29 mouse cellular contexts compared by ENCODE assay signal in the genomic region with DNA sequence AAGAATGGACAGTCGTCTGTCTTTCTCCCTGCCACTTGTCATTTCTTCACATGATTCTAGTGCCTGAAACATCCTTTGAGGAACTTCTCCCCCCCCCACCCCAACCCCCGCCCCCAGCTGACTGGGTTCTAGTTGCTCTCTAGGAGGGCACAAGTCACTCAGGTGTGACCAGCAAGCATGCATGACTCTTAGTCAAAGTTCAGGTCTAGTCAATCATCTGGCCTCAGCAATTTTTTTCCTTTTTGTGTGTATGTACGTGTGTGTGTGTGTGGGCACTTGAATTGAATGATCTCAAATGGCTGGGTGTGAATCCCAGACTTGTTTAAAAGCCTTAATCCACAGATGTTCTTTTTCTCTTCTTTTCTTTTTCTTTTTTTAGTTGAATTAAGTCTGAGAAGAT. TPM values are rescaled to one million over a fixed set of nuclear protein-coding genes. Genes with fewer than 3 reads are reported as not detected.
DNase-seq lines count a peak whose midpoint lies in the region; ATAC-seq and TF ChIP-seq lines count a peak whose summit lies in the region.
"Had no signal": no experiment of that assay in that cellular context is flagged by ENCODE, and none has a peak within 500 bp of the region (broad histone marks: within the 10 kb centered on the region; RNA-seq: fewer than 3 reads in every experiment).

No protein-coding gene starts in this region.

- H3K4me1 ChIP-seq in kidney, embryonic 14.5 days (ENCODE audit: control insufficient read depth, insufficient read depth, low read length): peaks cover 34% of the 10 kb centered on the region
- peaks cover 48% of the 10 kb centered on the region for H3K4me1 ChIP-seq in kidney, embryonic 16.5 days (ENCODE audit: insufficient read depth, low read length)
- H3K4me1 ChIP-seq in megakaryocyte, embryonic 14.5 days: peaks cover 69% of the 10 kb centered on the region
- no peaks in the 10 kb centered on the region for H3K4me1 ChIP-seq in forebrain, postnatal 0 days (ENCODE audit: insufficient read depth)

- H3K9ac ChIP-seq in kidney, embryonic 14.5 days (ENCODE audit: low read depth, low read length): no peak overlapping the region
- H3K9ac ChIP-seq in kidney, embryonic 16.5 days (replicated peaks; ENCODE audit: low read length): no peak overlapping the region
- no peak overlapping the region for H3K9ac ChIP-seq in forebrain, postnatal 0 days
- H3K9ac ChIP-seq: embryonic facial prominence, embryonic 12.5 days; embryonic facial prominence, embryonic 15.5 days; forebrain, embryonic 12.5 days; forebrain, embryonic 15.5 days; hindbrain, embryonic 14.5 days had no signal

- ATAC-seq in kidney, embryonic 14.5 days (ENCODE audit: low FRiP score, low TSS enrichment): no peak
- ATAC-seq in kidney, embryonic 16.5 days (ENCODE audit: low FRiP score, low TSS enrichment): no peak
- no peak for ATAC-seq in megakaryocyte, adult 5-6 weeks (ENCODE audit: poor library complexity, severe bottlenecking)
- ATAC-seq in forebrain, postnatal 0 days: no peak
- ATAC-seq: forebrain, embryonic 15.5 days; Patski had no signal

- WGBS in kidney, embryonic 14.5 days: 68% methylated on average over 3 of the region's 3 CpGs
- 57% methylated on average over 3 of the region's 3 CpGs for WGBS in kidney, embryonic 16.5 days
- WGBS in forebrain, postnatal 0 days: 68% methylated on average over 3 of the region's 3 CpGs

- no peaks in the 10 kb centered on the region for H3K27me3 ChIP-seq in kidney, embryonic 14.5 days (ENCODE audit: control insufficient read depth, insufficient read depth, low read length)
- H3K27me3 ChIP-seq in kidney, embryonic 16.5 days (ENCODE audit: insufficient read depth, low read length): no peaks in the 10 kb centered on the region
- no peaks in the 10 kb centered on the region for H3K27me3 ChIP-seq in megakaryocyte, embryonic 14.5 days (replicated peaks)
- H3K27me3 ChIP-seq in forebrain, postnatal 0 days (ENCODE audit: insufficient read depth, low read length): peaks cover 10% of the 10 kb centered on the region; the same call in 1 of the 2 replicates
- H3K27me3 ChIP-seq: embryonic facial prominence, embryonic 12.5 days; embryonic facial prominence, embryonic 15.5 days; Patski had no signal

- no peak overlapping the region for H3K27ac ChIP-seq in kidney, embryonic 14.5 days (ENCODE audit: low read depth, low read length)
- no peak overlapping the region for H3K27ac ChIP-seq in kidney, embryonic 16.5 days (ENCODE audit: low read length)
- H3K27ac ChIP-seq in forebrain, postnatal 0 days (ENCODE audit: low read depth, low read length): no peak overlapping the region
- H3K27ac ChIP-seq: embryonic facial prominence, embryonic 12.5 days; forebrain, embryonic 12.5 days; forebrain, embryonic 15.5 days; heart, adult 2 months; heart, embryonic 10.5 days; heart, embryonic 13.5 days; hindbrain, embryonic 14.5 days had no signal

- peak; percentile 51 for DNase-seq in kidney, adult 11 months
- DNase-seq in kidney, postnatal 36 days: peak; percentile 60 to 71
- no peak for DNase-seq in forebrain, postnatal 0 days
- no peak for DNase-seq in cerebellum, postnatal 14 days
- DNase-seq: adrenal gland, postnatal 10 days; adrenal gland, postnatal 36 days; cerebellum, adult 18-20 months; cerebellum, adult 9-10 months; cerebellum, postnatal 25 days; gastrocnemius, postnatal 10 days; gastrocnemius, postnatal 36 days; heart, adult 2 months; heart, postnatal 14 days; heart, postnatal 4 days had no signal

- H3K36me3 ChIP-seq in kidney, embryonic 14.5 days (ENCODE audit: control insufficient read depth, insufficient read depth, low read length): no peaks in the 10 kb centered on the region; the same call in 1 of the 2 replicates
- H3K36me3 ChIP-seq in kidney, embryonic 16.5 days (ENCODE audit: insufficient read depth, low read length): no peaks in the 10 kb centered on the region
- no peaks in the 10 kb centered on the region for H3K36me3 ChIP-seq in megakaryocyte, embryonic 14.5 days (replicated peaks; ENCODE audit: low read length)
- no peaks in the 10 kb centered on the region for H3K36me3 ChIP-seq in forebrain, postnatal 0 days (ENCODE audit: insufficient read depth)
- H3K36me3 ChIP-seq: embryonic facial prominence, embryonic 12.5 days; embryonic facial prominence, embryonic 15.5 days; forebrain, embryonic 12.5 days; forebrain, embryonic 15.5 days; heart, embryonic 10.5 days; heart, embryonic 13.5 days had no signal

- no peak for TF ChIP-seq CTCF in forebrain, postnatal 0 days (IDR thresholded peaks at IDR 0.05; ENCODE audit: low read depth)

- H3K9me3 ChIP-seq in kidney, embryonic 14.5 days (ENCODE audit: control insufficient read depth, low read length): no peaks in the 10 kb centered on the region
- no peaks in the 10 kb centered on the region for H3K9me3 ChIP-seq in kidney, embryonic 16.5 days (ENCODE audit: low read length)
- H3K9me3 ChIP-seq in megakaryocyte, embryonic 14.5 days: no peaks in the 10 kb centered on the region
- no peaks in the 10 kb centered on the region for H3K9me3 ChIP-seq in forebrain, postnatal 0 days (ENCODE audit: low read length)
- H3K9me3 ChIP-seq: embryonic facial prominence, embryonic 12.5 days; embryonic facial prominence, embryonic 15.5 days; forebrain, embryonic 12.5 days; forebrain, embryonic 15.5 days; G1E; heart, embryonic 10.5 days; heart, embryonic 13.5 days had no signal

- no peak overlapping the region for H3K4me3 ChIP-seq in kidney, embryonic 14.5 days (ENCODE audit: low read length)
- H3K4me3 ChIP-seq in kidney, embryonic 16.5 days (ENCODE audit: low read length): no peak overlapping the region
- peak overlapping the region; percentile 42 for H3K4me3 ChIP-seq in megakaryocyte, embryonic 14.5 days (replicated peaks)
- no peak overlapping the region for H3K4me3 ChIP-seq in forebrain, postnatal 0 days (ENCODE audit: low read depth, low read length)
- H3K4me3 ChIP-seq: embryonic facial prominence, embryonic 12.5 days; embryonic facial prominence, embryonic 15.5 days; forebrain, embryonic 12.5 days; forebrain, embryonic 15.5 days; heart, adult 2 months; heart, embryonic 10.5 days; heart, embryonic 13.5 days had no signal

- H3K4me2 ChIP-seq in kidney, embryonic 14.5 days (replicated peaks; ENCODE audit: low read depth, low read length): no peak overlapping the region
- no peak overlapping the region for H3K4me2 ChIP-seq in kidney, embryonic 16.5 days (replicated peaks; ENCODE audit: low read depth, low read length)
- no peak overlapping the region for H3K4me2 ChIP-seq in forebrain, postnatal 0 days (ENCODE audit: low read depth)
- H3K4me2 ChIP-seq: embryonic facial prominence, embryonic 12.5 days; forebrain, embryonic 12.5 days; forebrain, embryonic 15.5 days; heart, embryonic 13.5 days; hindbrain, embryonic 14.5 days had no signal

RNA-seq across cellular contexts. Expression of a gene that starts 1.0 kb away (rescaled TPM):
- 14.9 and 18.0 TPM in 2 replicates for polyA plus RNA-seq in kidney, embryonic 14.5 days (2014; fragmentation: Nextera tagmentation; extraction: Ambion mirVana)
- polyA plus RNA-seq in kidney, embryonic 16.5 days (2015; fragmentation: Nextera tagmentation; extraction: Ambion mirVana): 43.0 and 43.9 TPM in 2 replicates
- polyA plus RNA-seq in megakaryocyte, embryonic 14.5 days (2012; ENCODE audit: insufficient read depth, low replicate concordance): 15.8 and 48.5 TPM in 2 replicates
- 0.52 and 0.67 TPM in 2 replicates for total RNA-seq in megakaryocyte, adult 5-6 weeks (2015)
- 0.29 and 1.2 TPM in 2 replicates for total RNA-seq in megakaryocyte, adult 5-6 weeks (2017)
- total RNA-seq in forebrain, postnatal 0 days (2014; rRNA removed): 17.1 and 19.4 TPM in 2 replicates
- polyA plus RNA-seq in forebrain, postnatal 0 days (2015; fragmentation: Nextera tagmentation; extraction: Ambion mirVana): 7.9 and 8.1 TPM in 2 replicates

RNA-seq across cellular contexts. Expression of a gene that starts 9.0 kb away (rescaled TPM):
- polyA plus RNA-seq in kidney, embryonic 14.5 days (2014; fragmentation: Nextera tagmentation; extraction: Ambion mirVana): 18.8 and 20.0 TPM in 2 replicates
- 14.2 TPM in 2 replicates for polyA plus RNA-seq in kidney, embryonic 16.5 days (2015; fragmentation: Nextera tagmentation; extraction: Ambion mirVana)
- polyA plus RNA-seq in megakaryocyte, embryonic 14.5 days (2012; ENCODE audit: insufficient read depth, low replicate concordance): 201 and 370 TPM in 2 replicates
- 18.8 and 19.6 TPM in 2 replicates for total RNA-seq in megakaryocyte, adult 5-6 weeks (2015)
- 26.0 and 36.2 TPM in 2 replicates for total RNA-seq in megakaryocyte, adult 5-6 weeks (2017)
- total RNA-seq in forebrain, postnatal 0 days (2014; rRNA removed): 40.1 and 44.5 TPM in 2 replicates
- 14.9 and 15.3 TPM in 2 replicates for polyA plus RNA-seq in forebrain, postnatal 0 days (2015; fragmentation: Nextera tagmentation; extraction: Ambion mirVana)

RNA-seq across cellular contexts. Expression of a gene that starts 12.9 kb away (rescaled TPM):
- 123 and 125 TPM in 2 replicates for polyA plus RNA-seq in kidney, embryonic 14.5 days (2014; fragmentation: Nextera tagmentation; extraction: Ambion mirVana)
- polyA plus RNA-seq in kidney, embryonic 16.5 days (2015; fragmentation: Nextera tagmentation; extraction: Ambion mirVana): 159 and 160 TPM in 2 replicates
- 86.6 and 121 TPM in 2 replicates for polyA plus RNA-seq in megakaryocyte, embryonic 14.5 days (2012; ENCODE audit: insufficient read depth, low replicate concordance)
- total RNA-seq in megakaryocyte, adult 5-6 weeks (2015): 33.5 and 34.8 TPM in 2 replicates
- total RNA-seq in megakaryocyte, adult 5-6 weeks (2017): 74.0 and 89.9 TPM in 2 replicates
- 129 and 151 TPM in 2 replicates for total RNA-seq in forebrain, postnatal 0 days (2014; rRNA removed)
- 104 and 109 TPM in 2 replicates for polyA plus RNA-seq in forebrain, postnatal 0 days (2015; fragmentation: Nextera tagmentation; extraction: Ambion mirVana)

RNA-seq across cellular contexts. Expression of a gene that starts 18.9 kb away (rescaled TPM):
- 37.8 and 57.4 TPM in 2 replicates for polyA plus RNA-seq in kidney, embryonic 14.5 days (2014; fragmentation: Nextera tagmentation; extraction: Ambion mirVana)
- polyA plus RNA-seq in kidney, embryonic 16.5 days (2015; fragmentation: Nextera tagmentation; extraction: Ambion mirVana): 10.6 and 34.9 TPM in 2 replicates
- 76.1 and 165 TPM in 2 replicates for polyA plus RNA-seq in megakaryocyte, embryonic 14.5 days (2012; ENCODE audit: insufficient read depth, low replicate concordance)
- 17.5 and 21.6 TPM in 2 replicates for total RNA-seq in megakaryocyte, adult 5-6 weeks (2015)
- total RNA-seq in megakaryocyte, adult 5-6 weeks (2017): 33.4 and 38.7 TPM in 2 replicates
- total RNA-seq in forebrain, postnatal 0 days (2014; rRNA removed): 39.7 and 43.5 TPM in 2 replicates
- polyA plus RNA-seq in forebrain, postnatal 0 days (2015; fragmentation: Nextera tagmentation; extraction: Ambion mirVana): 15.7 and 17.4 TPM in 2 replicates

RNA-seq across cellular contexts. Expression of a gene that starts 22.0 kb away (rescaled TPM):
- 6.2 and 8.6 TPM in 2 replicates for polyA plus RNA-seq in kidney, embryonic 14.5 days (2014; fragmentation: Nextera tagmentation; extraction: Ambion mirVana)
- polyA plus RNA-seq in kidney, embryonic 16.5 days (2015; fragmentation: Nextera tagmentation; extraction: Ambion mirVana): 7.7 and 8.0 TPM in 2 replicates
- 2.0 and 13.3 TPM in 2 replicates for polyA plus RNA-seq in megakaryocyte, embryonic 14.5 days (2012; ENCODE audit: insufficient read depth, low replicate concordance)
- not detected in 2 replicates for total RNA-seq in megakaryocyte, adult 5-6 weeks (2015)
- total RNA-seq in megakaryocyte, adult 5-6 weeks (2017): 0.88 TPM in 1 of 2 replicates, not detected in the other
- 11.1 and 13.4 TPM in 2 replicates for total RNA-seq in forebrain, postnatal 0 days (2014; rRNA removed)
- 19.7 and 24.1 TPM in 2 replicates for polyA plus RNA-seq in forebrain, postnatal 0 days (2015; fragmentation: Nextera tagmentation; extraction: Ambion mirVana)
- total RNA-seq: common myeloid progenitor, adult 5-6 weeks; granulocyte monocyte progenitor cell, adult 5-6 weeks had no signal
- polyA plus RNA-seq: G1E had no signal

Comparison
In these comparisons a context has a peak if more than half of its experiments do, and no peak if none do; other contexts are left out.
1. DNase-seq: peak in kidney, adult 11 months (single experiment) and kidney, postnatal 36 days (2 of 2); none in forebrain, postnatal 0 days (single experiment) and cerebellum, postnatal 14 days (0 of 2).